Mouse (Mus musculus) neutrophil, adult 65 days (primary cell): Measurements from ENCODE around the gene Nsun7. TPM values are rescaled to one million over a fixed set of nuclear protein-coding genes. Genes with fewer than 3 reads are reported as not detected.

Source experiments
- total RNA-seq: library from RNA; stranded (reverse); gene quantifications from 2 replicates; pipeline ENCODE4 v1.2.4, GENCODE M21; 2023

The Nsun7 gene
- not detected in 2 replicates for total RNA-seq

DNA sequence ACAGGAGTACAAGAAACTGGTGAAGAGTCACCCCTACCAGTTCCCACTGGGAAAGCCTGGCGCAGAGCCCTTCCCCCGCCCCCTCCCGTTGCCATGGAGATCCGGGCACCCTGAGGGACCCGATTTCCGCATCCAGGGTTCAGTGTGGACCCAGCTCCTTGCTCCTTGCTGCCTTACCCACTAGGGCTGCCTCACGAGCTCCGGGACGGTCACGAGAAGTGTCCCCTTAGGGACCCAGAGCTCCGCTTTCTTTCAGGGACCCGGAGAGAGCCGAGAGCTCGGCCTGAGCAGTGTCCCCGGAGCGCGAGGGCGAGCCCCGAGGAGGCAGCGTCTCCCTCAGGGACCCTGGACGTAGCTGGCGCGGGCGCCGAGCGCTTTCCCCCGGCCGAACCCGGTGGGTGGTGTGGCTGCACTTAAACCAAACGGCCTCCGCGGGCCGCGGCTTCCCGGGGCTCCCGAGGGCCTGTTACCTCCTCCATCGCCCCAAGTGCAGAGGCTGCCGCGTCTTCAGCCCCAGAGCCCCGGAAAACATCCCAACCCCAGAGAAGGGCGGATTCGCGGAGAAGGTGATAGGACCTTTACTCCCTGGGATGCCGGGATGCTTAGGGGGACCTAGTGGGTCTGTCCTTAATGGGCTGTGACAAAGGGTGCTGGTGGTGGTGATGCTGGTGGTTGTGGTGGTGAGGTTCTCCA lies at the start of gene Nsun7:
Gene Nsun7, plus strand, starts transcription at position 142 of the 693 bp plus-strand sequence.

Other genes starting within 250 kb of the Nsun7 start
- 71.7 and 99.1 TPM in 2 replicates for gene Rbm47, start 86.8 kb upstream of the Nsun7 start, total RNA-seq